Mouse (Mus musculus) lung, postnatal 25 days (tissue): ENCODE results near the gene Mlycd.

Experiments used
- DNase-seq: peaks from one replicate; pipeline ENCODE4 v3.0.0; 2022; ENCODE audit warnings: low spot score

The Mlycd gene

DNA sequence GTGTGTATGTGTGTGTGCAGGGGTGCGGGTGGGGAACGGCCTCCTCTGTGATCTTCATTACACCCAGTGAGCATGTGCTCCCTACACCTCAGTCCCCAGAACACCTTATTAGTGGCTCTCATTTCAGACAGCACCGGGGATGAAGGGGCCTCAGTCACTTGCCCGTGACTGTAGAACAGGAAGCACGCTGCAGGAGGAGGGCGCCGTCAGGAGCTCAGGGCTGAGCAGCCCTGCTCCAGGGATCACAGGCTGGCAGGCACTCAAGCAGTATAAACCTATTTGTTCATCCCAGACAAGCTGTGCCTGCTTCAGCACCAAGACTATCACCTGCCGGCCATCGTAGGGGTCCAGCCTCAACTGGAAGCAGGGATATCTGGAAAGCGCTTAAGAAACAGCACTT lies 9.2 kb downstream of the Mlycd start:
- DNase-seq, result no peak

DNA sequence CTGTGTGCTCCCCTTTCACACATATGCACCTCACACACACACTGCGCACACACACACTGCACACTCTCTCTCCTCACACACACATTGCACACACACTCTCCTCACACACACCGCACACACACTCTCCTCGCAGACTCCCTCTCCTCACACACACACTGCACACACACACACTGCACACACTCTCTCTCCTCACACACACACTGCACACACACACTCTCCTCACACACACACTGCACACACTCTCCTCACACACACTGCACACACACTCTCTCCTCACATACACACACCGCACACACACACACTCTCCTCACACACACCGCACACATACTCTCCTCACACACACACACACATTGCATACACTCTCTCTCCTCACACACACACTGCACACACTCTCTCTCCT lies 10.0 kb downstream of the Mlycd start:
- DNase-seq, result no peak

- peak; percentile 53 for DNase-seq
Measured at GRCm38 (mm10) chr8:119408311-119408710, 13.6 kb downstream of the Mlycd start.

GRCm38 (mm10) chr8:119412037-119412734 lies 17.5 kb downstream of the Mlycd start:
- DNase-seq, result no peak

DNA sequence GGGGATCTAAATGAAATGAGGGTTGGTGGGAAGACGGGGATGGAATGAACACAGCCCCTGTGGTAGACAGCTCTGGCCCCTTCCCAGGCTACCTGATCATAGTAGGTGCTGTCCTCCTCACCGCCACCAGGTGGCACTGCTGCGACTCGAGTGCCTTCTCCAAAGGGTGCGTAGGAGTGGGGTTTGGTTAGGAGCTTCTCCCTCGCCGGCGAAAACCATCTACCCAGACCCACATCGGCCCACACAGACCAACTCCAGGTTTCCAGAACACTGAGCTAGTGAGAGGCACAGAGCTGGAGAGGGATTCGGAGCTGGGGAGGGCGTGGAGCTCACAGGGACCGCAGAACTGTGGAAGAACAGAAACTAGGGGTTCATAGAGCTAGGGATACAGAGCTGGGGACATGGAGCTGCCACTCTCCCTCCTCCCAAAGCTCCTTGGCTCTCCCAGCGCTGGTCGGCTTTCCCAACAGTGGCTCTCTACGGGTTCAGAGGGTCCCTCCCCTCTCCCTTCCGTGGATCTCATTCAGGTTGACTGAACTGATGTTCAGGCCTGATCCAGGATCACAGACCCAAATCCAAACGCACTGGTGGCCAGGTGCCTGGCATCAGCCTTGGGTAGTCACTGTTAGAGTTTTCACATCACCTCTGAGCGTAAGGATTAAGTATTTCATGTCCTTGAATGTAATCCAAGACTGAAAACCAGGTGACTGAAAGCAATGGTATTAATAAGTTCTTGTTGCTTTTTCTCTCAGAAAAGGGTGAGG lies 18.2 kb downstream of the Mlycd start:
- peak; percentile 74 for DNase-seq

DNA sequence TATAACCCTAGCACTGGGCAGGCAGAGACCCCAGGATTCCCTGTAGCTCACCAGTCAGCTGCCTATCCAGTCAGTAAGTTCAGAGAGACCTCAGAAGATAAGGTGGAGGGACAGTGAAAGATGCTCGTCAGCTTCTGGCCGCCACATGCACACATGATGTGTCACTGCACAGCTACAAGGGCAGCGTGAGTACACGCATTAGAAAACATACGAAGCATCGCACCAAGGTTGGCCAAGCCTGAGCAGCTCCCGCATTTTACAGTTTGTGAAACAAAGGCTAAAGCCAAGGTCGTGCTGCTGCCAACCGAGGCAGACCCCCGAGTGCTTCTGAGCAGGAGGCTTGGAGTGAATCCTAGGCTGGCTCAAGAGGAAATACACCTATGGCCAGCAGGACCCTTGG lies 18.9 kb downstream of the Mlycd start:
- no peak for DNase-seq

DNA sequence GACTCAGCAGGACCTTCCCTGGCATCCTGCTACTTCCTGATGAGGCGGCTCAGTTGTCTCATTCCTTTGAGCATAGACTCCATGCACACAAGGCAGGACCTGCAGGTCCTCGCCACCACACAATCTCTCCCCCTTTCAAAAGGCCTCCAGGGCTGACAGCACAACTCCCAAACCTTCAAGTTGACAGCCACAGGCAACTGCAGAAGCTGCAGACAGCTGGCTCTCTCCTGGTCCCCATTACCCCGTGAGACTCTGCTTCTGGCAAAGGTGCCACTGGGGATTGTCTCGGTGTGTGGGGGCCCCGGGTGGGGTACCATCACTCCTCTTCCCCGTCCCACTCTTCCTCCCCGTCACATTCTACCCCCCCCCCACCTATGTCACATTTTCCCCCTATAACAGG lies 25.6 kb downstream of the Mlycd start:
- no peak for DNase-seq

DNA sequence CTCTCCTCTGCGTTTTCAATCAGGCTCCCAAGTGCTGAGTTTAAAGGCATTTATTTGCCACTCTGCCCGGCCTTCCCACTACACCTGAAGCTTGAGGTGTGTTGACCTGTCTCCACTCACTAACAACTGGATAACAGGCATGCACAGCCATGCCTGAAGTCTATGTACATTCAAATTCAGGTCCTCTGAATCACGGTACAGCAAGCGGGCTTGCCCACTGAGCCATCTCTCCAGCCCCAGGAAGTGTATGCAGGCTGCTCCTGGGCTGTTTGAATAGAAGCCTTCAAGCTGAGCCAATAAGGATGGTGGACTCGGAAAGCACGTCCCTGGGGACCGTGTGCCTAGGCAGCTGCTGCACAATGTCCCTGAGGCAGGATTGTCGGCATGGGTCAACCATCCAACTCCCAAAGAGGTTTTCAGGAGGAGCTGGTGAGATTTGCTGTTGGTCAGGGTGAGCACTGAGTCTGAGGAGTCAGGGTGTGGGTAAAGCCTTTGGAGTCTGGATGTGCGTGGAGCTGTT lies 27.0 kb downstream of the Mlycd start:
- no peak for DNase-seq

DNA sequence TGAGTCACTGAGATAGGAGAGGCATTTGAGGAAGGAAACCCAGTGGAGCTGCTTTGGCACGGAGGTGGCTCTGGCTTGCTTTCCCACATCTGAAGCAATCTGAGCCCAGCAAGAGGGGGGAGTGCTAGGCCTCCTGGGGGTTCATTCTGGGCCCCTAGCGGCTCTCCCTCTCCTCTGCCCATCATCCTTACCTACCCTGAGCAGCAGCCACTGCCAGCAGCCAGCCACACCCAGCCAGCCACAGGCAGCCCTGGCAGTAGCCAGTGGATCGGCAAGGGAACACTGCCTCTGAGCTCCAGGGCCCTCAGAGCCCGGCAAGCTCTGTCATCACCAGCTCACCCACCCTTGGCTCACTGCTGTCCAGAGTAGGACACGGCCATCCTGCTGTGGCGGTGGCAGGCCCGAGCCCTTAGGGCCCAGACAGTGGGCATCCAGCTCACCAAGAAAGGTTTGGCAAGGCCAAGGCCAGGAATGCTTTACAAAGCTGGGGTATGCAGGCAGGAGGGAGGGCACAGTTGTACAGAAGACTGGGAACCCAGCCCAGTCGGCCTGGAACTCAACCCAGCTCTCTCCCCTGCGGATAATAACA lies 27.5 kb downstream of the Mlycd start:
- DNase-seq, result peak; percentile 32

GRCm38 (mm10) chr8:119423631-119424141 lies 29.0 kb downstream of the Mlycd start:
- DNase-seq, result peak; percentile 76

- DNase-seq, result no peak
Measured at GRCm38 (mm10) chr8:119424199-119424733, 29.6 kb downstream of the Mlycd start.

GRCm38 (mm10) chr8:119424740-119425139 lies 30.1 kb downstream of the Mlycd start:
- peak; percentile 24 for DNase-seq

- DNase-seq, result peak; percentile 70
Measured at GRCm38 (mm10) chr8:119425533-119425932, 30.9 kb downstream of the Mlycd start.

GRCm38 (mm10) chr8:119426069-119426735 lies 31.5 kb downstream of the Mlycd start:
- peak; percentile 73 for DNase-seq

DNA sequence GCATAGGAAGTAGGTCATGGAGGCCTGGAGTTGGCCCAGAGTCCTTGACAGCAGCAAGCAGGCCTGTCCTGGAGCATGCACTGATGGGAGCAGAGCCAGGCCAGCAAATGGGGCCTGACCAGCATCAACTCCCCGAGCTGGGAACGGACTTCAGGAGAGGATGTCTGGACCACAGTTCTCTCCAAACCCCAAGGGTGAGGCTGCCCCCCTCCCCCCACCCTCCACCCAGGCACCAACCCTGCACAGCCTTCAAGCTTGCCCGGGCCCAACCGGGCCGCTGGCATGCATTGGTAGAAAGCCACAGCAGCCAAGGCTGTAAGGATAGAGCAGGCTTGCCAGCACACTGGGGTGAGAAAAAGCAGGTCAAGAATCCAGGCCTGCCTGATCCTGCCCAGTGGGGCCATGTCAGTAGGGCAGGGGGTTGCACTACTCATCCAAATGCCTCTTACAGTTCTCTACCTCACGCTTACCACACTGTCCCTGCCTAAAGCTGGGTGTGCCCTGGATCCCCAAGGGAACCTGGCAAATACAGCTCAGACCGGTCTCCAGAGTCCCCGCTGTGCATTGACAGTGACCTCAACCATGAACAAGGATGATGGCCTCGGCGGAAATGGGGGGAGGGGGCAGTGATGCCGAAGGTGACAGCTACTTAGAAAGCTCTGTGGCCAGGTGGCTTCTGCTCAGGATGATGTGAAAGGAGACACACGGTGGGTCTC lies 33.1 kb downstream of the Mlycd start:
- DNase-seq, result no peak

DNA sequence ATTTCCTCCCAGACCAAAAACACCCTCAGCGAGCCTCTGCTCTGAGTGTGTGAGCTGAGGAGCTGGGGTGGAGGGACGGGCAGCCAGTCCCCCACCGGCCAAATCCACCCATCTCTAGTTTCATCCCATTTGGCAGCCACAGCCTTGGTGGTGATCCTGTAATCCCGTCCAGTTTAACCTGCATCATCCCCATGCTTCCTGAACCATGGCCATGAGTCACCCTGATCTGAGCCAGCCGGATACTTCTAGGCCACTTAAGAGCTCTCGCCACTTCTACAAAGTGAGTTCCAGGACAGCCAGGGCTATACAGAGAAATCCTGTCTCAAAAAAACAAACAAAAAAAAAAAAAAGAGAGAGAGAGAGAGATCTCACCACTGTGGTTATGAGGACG lies 33.7 kb downstream of the Mlycd start:
- DNase-seq, result peak; percentile 41

DNA sequence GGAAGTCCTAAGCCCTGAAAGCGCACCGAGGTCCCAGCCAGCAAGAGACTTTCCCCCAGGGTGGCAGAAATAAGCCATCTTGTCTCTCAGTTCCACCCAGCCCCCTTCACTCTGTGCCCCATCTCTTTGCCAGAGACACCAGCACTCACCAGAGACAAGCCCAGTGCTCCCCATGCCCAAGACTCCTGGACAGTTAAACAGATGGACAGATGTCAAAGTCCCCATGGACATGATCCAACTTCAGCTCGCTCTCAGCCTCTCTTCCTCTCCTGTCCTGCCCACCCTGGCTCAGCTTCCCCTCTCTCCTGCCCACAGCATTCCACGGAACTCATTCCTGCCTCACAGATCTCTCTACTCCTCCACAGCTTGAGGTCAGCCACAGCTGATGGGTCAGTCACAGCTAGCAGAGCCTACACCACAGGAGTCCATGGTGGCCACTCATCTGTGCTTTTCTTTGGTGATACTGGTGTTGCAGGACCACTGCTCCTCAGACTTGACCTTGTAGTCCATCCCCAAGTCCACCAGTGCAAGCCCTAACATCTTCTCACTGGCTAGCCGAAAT lies 34.2 kb downstream of the Mlycd start:
- DNase-seq, result no peak

- DNase-seq, result no peak
Measured at GRCm38 (mm10) chr8:119429552-119429951, 34.9 kb downstream of the Mlycd start.

DNA sequence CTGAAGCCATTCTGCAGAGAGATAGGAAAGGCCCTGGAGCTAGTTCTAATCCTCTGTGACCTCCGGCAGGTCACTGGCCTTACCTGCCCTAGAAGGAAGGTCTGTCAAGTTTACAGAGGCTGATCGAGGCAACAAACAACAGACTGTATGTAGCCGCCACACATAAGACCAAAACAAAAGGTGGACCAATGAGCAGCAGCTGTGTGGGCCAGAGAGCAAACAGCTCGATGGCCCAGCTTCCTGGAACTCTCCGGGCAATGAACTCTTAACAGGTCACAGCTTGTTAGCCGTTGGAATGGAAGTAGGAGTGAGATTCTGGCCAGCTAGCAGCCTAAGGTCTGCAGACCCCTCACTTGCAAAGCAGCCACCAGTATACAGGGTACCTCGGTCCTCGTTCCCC lies 35.6 kb downstream of the Mlycd start:
- DNase-seq, result no peak

DNA sequence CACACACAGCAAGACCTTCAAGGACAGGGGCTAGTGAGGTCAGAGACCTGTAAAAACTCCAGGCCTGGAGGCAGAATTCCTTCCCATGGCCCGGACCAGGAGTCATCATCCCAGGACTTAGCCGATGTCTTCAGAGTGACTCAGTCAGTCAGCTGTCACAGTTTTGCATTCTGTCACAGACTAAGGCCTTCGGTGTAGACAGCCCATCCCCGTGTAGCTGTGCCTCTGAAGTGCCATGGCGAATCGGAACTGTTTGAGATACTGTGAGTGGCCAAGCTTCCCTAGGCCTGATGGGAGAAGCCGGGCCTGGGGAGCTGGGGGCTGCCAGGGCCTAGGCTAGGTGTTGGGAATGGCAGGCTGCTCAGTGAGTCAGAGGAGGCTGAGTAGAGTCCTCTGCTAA lies 36.0 kb downstream of the Mlycd start:
- no peak for DNase-seq

DNA sequence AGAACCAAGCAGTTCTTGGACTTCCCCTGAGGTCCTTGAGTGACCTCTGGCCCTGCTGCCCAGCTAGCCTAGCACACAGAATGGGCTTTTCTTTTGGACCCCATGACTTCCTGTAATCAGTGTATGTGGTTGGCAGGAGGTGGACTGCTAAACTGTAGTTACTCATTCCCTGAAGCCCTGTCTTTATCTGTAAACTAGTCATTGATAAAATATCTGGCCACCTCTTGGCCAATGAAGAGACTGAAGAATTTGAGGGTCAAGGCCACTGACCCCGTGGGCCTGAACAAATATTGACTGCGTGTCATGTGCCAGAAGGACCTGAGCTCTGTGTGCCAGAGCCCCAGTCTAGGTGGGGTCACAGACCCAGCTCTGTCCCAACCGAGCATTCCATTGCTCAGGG lies 37.7 kb downstream of the Mlycd start:
- DNase-seq, result no peak
